Mouse (Mus musculus): ENCODE measurements around the gene Maats1. TPM values are rescaled to one million over a fixed set of nuclear protein-coding genes. Genes with fewer than 3 reads are reported as not detected.
A peak's percentile ranks its signal among the peaks of the same experiment; 100 is the strongest.

The Maats1 gene
- polyA plus RNA-seq (2016; fragmentation: Nextera tagmentation; extraction: Ambion mirVana): 0.05 TPM in 1 of 2 replicates, not detected in the other

- H3K36me3 ChIP-seq: no peaks in the 10 kb centered on the region
- no peaks in the 10 kb centered on the region for H3K9me3 ChIP-seq (replicated peaks)
- peak within 1 kb of the TSS; percentile 65 for H3K4me2 ChIP-seq
- 20% methylated on average over 30 of the region's 30 CpGs for WGBS (ENCODE audit: insufficient replicate concordance)
- peak within 1 kb of the TSS; percentile 36 for H3K9ac ChIP-seq
- no peak within 1 kb of the TSS for H3K27ac ChIP-seq
- peaks cover 31% of the 10 kb centered on the region for H3K4me1 ChIP-seq
- peaks cover 10% of the 10 kb centered on the region for H3K27me3 ChIP-seq (replicated peaks)
- ATAC-seq: peak; percentile 71
- H3K4me3 ChIP-seq: peak within 1 kb of the TSS; percentile 38
Measured at GRCm38 (mm10) chr16:38341396-38342324, at the start of gene Maats1. TSS of gene Maats1 (minus strand) at chr16:38342143.

- Histone ChIP-seq H3K4me1 (peaks cover 34% of the 10 kb centered on the region), H3K9ac (no peak overlapping the region), H3K4me3 (no peak overlapping the region), H3K9me3 (replicated peaks) (no peaks in the 10 kb centered on the region), H3K27ac (no peak overlapping the region), H3K4me2 (no peak overlapping the region), H3K27me3 (replicated peaks) (no peaks in the 10 kb centered on the region), H3K36me3 (no peaks in the 10 kb centered on the region)
- WGBS (ENCODE audit: insufficient replicate concordance): 76% methylated on average over 7 of the region's 7 CpGs
- ATAC-seq: no peak
Measured at GRCm38 (mm10) chr16:38390322-38390721, 48.4 kb upstream of the Maats1 start.

GRCm38 (mm10) chr16:38389284-38389893, 47.4 kb upstream of the Maats1 start:
- H3K27me3 ChIP-seq (replicated peaks): no peaks in the 10 kb centered on the region
- no peak for ATAC-seq

GRCm38 (mm10) chr16:38388757-38389156, 46.8 kb upstream of the Maats1 start:
- Histone ChIP-seq H3K4me1 (peaks cover 43% of the 10 kb centered on the region), H3K4me2 (no peak overlapping the region), H3K36me3 (no peaks in the 10 kb centered on the region), H3K9me3 (replicated peaks) (no peaks in the 10 kb centered on the region), H3K9ac (no peak overlapping the region), H3K27ac (no peak overlapping the region), H3K4me3 (no peak overlapping the region), H3K27me3 (replicated peaks) (no peaks in the 10 kb centered on the region)
- no peak for ATAC-seq
- WGBS (ENCODE audit: insufficient replicate concordance): 69% methylated on average over 6 of the region's 6 CpGs

More at GRCm38 (mm10) chr16:38389284-38389893, 47.4 kb upstream of the Maats1 start:
- 74% methylated on average over 8 of the region's 8 CpGs for WGBS (ENCODE audit: insufficient replicate concordance)
- no peak overlapping the region for H3K4me3 ChIP-seq
- no peaks in the 10 kb centered on the region for H3K36me3 ChIP-seq
- H3K27ac ChIP-seq: no peak overlapping the region
- H3K9ac ChIP-seq: no peak overlapping the region
- peaks cover 43% of the 10 kb centered on the region for H3K4me1 ChIP-seq
- no peak overlapping the region for H3K4me2 ChIP-seq
- H3K9me3 ChIP-seq (replicated peaks): no peaks in the 10 kb centered on the region

GRCm38 (mm10) chr16:38387389-38387788, 45.4 kb upstream of the Maats1 start:
- Histone ChIP-seq H3K36me3 (no peaks in the 10 kb centered on the region), H3K9ac (peak overlapping the region; percentile 40; the same call in 1 of the 2 replicates), H3K4me1 (peaks cover 56% of the 10 kb centered on the region), H3K4me3 (no peak overlapping the region), H3K27me3 (replicated peaks) (no peaks in the 10 kb centered on the region), H3K9me3 (replicated peaks) (no peaks in the 10 kb centered on the region), H3K4me2 (peak overlapping the region; percentile 32), H3K27ac (peak overlapping the region; percentile 65)
- WGBS (ENCODE audit: insufficient replicate concordance): 34% methylated on average over 6 of the region's 6 CpGs
- peak; percentile 80 for ATAC-seq

GRCm38 (mm10) chr16:38385700-38386099, 43.8 kb upstream of the Maats1 start:
- H3K4me2 ChIP-seq: no peak overlapping the region
- no peaks in the 10 kb centered on the region for H3K36me3 ChIP-seq
- H3K9ac ChIP-seq: no peak overlapping the region
- H3K9me3 ChIP-seq (replicated peaks): no peaks in the 10 kb centered on the region
- H3K27me3 ChIP-seq (replicated peaks): no peaks in the 10 kb centered on the region
- peaks cover 56% of the 10 kb centered on the region for H3K4me1 ChIP-seq
- WGBS (ENCODE audit: insufficient replicate concordance): 80% methylated on average over 4 of the region's 4 CpGs
- H3K4me3 ChIP-seq: no peak overlapping the region
- peak overlapping the region; percentile 61; the same call in 1 of the 2 replicates for H3K27ac ChIP-seq
- ATAC-seq: no peak

DNA sequence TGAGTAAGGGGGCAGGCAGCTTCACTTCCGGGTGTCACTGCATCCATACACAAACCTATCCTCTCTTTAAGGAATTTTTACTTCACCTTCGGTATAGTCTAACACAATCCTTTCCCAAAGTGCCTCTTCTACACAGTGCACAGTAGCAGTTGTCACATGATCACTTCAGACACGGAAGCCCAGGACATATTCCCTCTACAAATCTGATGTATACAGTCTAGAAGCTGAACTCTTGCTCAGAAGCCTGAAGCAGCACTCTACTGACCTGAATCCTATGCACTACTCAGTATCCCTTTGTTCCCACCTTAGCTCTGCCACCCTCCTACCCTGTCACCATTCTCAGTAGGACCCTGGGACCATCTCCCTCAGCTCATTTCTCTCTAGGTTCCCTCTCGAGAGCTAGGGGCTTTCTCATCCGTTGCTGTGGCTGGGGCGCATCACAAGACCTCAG, 43.3 kb upstream of the Maats1 start:
- no peaks in the 10 kb centered on the region for H3K36me3 ChIP-seq
- H3K4me1 ChIP-seq: peaks cover 56% of the 10 kb centered on the region
- ATAC-seq: no peak
- no peaks in the 10 kb centered on the region for H3K27me3 ChIP-seq (replicated peaks)
- H3K27ac ChIP-seq: peak overlapping the region; percentile 61
- no peak overlapping the region for H3K4me2 ChIP-seq
- no peaks in the 10 kb centered on the region for H3K9me3 ChIP-seq (replicated peaks)
- 81% methylated on average over 6 of the region's 6 CpGs for WGBS (ENCODE audit: insufficient replicate concordance)
- no peak overlapping the region for H3K9ac ChIP-seq
- H3K4me3 ChIP-seq: no peak overlapping the region

- peaks cover 69% of the 10 kb centered on the region for H3K4me1 ChIP-seq
- peak overlapping the region; percentile 61 for H3K27ac ChIP-seq
- WGBS (ENCODE audit: insufficient replicate concordance): 20% methylated on average over 2 of the region's 2 CpGs
- H3K9me3 ChIP-seq (replicated peaks): no peaks in the 10 kb centered on the region
- H3K36me3 ChIP-seq: peaks cover 3% of the 10 kb centered on the region
- no peaks in the 10 kb centered on the region for H3K27me3 ChIP-seq (replicated peaks)
- peak; percentile 83 for ATAC-seq
- no peak overlapping the region for H3K4me3 ChIP-seq
- H3K9ac ChIP-seq: no peak overlapping the region
- H3K4me2 ChIP-seq: peak overlapping the region; percentile 15; the same call in 1 of the 2 replicates
Measured at GRCm38 (mm10) chr16:38383683-38384082, 41.7 kb upstream of the Maats1 start.

DNA sequence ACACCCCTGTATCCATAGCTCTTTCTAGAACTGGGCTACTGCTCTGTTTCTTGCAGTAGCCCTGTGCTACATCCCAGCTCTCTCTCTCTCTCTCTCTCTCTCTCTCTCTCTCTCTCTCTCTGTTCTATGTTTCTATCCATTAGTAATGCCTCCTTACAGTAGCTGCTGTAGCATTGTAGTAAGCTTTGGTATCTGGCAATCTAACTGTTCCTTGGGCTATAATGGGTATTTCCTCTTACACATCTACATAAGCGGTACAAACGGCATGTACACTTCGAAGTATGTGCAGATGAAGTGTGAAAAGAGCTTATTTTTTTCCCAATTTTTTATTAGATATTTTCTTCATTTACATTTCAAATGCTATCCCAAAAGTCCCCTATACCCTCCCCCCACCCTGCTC, 38.0 kb upstream of the Maats1 start:
- no peaks in the 10 kb centered on the region for H3K9me3 ChIP-seq (replicated peaks)
- H3K9ac ChIP-seq: no peak overlapping the region
- peaks cover 19% of the 10 kb centered on the region for H3K36me3 ChIP-seq
- 81% methylated on average over 3 of the region's 3 CpGs for WGBS (ENCODE audit: insufficient replicate concordance)
- H3K4me2 ChIP-seq: no peak overlapping the region
- ATAC-seq: no peak
- no peaks in the 10 kb centered on the region for H3K27me3 ChIP-seq (replicated peaks)
- peaks cover 71% of the 10 kb centered on the region for H3K4me1 ChIP-seq
- no peak overlapping the region for H3K4me3 ChIP-seq
- peak overlapping the region; percentile 33; the same call in 1 of the 2 replicates for H3K27ac ChIP-seq

GRCm38 (mm10) chr16:38379493-38379892, 37.5 kb upstream of the Maats1 start:
- H3K4me1 ChIP-seq: peaks cover 71% of the 10 kb centered on the region
- ATAC-seq: no peak
- no peaks in the 10 kb centered on the region for H3K9me3 ChIP-seq (replicated peaks)
- no peak overlapping the region for H3K4me3 ChIP-seq
- peak overlapping the region; percentile 33; the same call in 1 of the 2 replicates for H3K27ac ChIP-seq
- H3K9ac ChIP-seq: no peak overlapping the region
- no peaks in the 10 kb centered on the region for H3K27me3 ChIP-seq (replicated peaks)
- peaks cover 19% of the 10 kb centered on the region for H3K36me3 ChIP-seq
- WGBS (ENCODE audit: insufficient replicate concordance): 34% methylated on average over 3 of the region's 3 CpGs
- no peak overlapping the region for H3K4me2 ChIP-seq

- Histone ChIP-seq H3K4me1 (peaks cover 71% of the 10 kb centered on the region), H3K9ac (no peak overlapping the region), H3K27ac (peak overlapping the region; percentile 34; the same call in 1 of the 2 replicates), H3K4me3 (no peak overlapping the region), H3K36me3 (peaks cover 21% of the 10 kb centered on the region), H3K27me3 (replicated peaks) (no peaks in the 10 kb centered on the region), H3K4me2 (no peak overlapping the region), H3K9me3 (replicated peaks) (no peaks in the 10 kb centered on the region)
- no peak for ATAC-seq
- WGBS (ENCODE audit: insufficient replicate concordance): 26% methylated on average over 6 of the region's 6 CpGs
Measured at GRCm38 (mm10) chr16:38379088-38379487, 37.1 kb upstream of the Maats1 start.

- H3K36me3 ChIP-seq: peaks cover 23% of the 10 kb centered on the region
- peak overlapping the region; percentile 34 for H3K27ac ChIP-seq
- H3K9ac ChIP-seq: no peak overlapping the region
- H3K4me1 ChIP-seq: peaks cover 71% of the 10 kb centered on the region
- no peak overlapping the region for H3K4me2 ChIP-seq
- no peak for ATAC-seq
- WGBS (ENCODE audit: insufficient replicate concordance): 84% methylated on average over 6 of the region's 6 CpGs
- H3K27me3 ChIP-seq (replicated peaks): no peaks in the 10 kb centered on the region
- no peaks in the 10 kb centered on the region for H3K9me3 ChIP-seq (replicated peaks)
- H3K4me3 ChIP-seq: no peak overlapping the region
Measured at GRCm38 (mm10) chr16:38378591-38378990, 36.6 kb upstream of the Maats1 start.
